Mouse (Mus musculus): ENCODE data around the gene Steap3.

Steap3 gene

GRCm38 (mm10) chr1:120197189-120197588 lies 75.3 kb downstream of the Steap3 start:
- peak; percentile 80 for DNase-seq (ENCODE audit: low spot score)

- no peak for DNase-seq (ENCODE audit: low spot score)
These were observed 75.8 kb downstream of the Steap3 start for GRCm38 (mm10) chr1:120196724-120197123.

DNA sequence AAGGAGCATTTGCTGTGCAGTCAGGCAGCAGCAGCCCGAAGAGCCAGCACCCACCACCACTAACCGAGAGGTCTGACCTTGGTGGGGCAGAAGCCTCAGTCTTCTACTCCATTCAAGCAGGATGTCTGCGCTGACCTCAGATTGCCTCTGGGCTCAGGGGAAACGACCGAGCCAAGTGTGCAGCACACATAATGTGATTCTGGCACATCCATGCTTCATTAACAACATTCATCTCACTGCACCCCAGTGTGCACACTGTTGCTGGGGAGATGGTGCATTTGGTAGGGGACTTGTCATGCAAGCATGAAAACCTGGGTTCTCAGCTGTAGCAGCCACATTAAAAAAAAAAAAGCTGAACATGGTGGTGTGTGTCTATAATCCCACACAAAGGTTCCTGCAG lies 76.6 kb downstream of the Steap3 start:
- DNase-seq (ENCODE audit: low spot score) = no peak

DNA sequence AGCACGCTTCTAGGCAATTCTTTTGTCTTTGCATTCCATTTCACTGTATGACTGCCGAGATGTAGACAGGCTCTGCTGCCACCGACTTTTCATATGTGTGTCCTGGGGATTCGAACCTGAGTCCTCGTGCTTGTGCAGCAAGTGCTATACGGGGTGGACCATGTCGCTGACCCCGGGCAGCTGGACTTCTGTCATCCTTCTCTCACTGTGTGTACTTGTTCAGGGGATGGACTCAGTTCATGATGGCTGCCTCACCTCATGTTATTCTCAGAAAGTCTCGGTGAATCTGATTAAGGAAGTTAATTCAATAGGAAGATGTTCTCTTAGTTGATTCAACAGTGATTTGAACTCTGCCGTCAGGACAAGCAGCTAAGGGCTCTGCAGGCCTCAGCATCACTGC lies 78.9 kb downstream of the Steap3 start:
- DNase-seq (ENCODE audit: low spot score) = no peak

- DNase-seq (ENCODE audit: low spot score) = no peak
These were observed 80.2 kb downstream of the Steap3 start for GRCm38 (mm10) chr1:120192321-120192720.

DNA sequence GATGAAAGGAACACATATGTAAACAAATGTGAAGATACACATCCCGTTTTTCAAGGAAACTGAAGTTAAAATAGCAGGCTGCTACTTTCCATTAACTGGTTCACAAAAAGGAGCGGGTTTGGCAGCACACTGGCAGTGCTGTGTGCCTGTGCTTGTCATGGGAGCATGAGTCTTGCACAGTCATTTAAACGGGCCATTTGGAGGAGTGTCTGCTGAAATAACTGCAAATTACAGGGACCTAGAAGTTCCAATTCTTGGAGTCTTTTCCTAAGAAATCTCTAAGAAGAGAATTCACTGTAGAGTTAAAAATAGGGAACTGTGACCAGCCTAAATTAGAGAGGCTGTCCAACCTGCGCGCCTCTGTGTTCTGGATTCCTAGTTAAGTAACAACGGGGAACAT lies 81.6 kb downstream of the Steap3 start:
- no peak for DNase-seq (ENCODE audit: low spot score)

- no peak for DNase-seq (ENCODE audit: low spot score)
These were observed 82.2 kb downstream of the Steap3 start for GRCm38 (mm10) chr1:120190300-120190699.

- DNase-seq (ENCODE audit: low spot score) = no peak
These were observed 83.3 kb downstream of the Steap3 start for GRCm38 (mm10) chr1:120189206-120189605.

GRCm38 (mm10) chr1:120187059-120187458 lies 85.4 kb downstream of the Steap3 start:
- DNase-seq (ENCODE audit: low spot score) = no peak

DNA sequence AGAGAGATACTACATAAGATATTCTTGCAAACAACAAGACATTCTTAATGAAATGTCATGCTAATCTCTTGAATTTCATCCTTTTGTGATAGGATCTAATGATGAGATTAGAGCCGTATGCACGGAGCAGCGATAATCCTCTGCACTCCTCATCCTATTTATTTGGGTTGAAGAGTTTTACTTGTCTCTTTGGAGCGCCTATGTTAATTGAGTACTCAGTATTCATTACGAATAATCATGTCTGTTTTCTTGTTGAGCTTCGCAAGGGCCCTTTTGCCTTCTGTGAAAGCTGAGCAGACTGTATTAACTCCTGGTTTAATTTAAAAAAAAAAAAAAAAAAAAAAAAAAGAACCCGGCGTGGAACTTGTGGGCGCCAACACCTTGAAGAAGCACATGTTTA lies 85.8 kb downstream of the Steap3 start:
- no peak for DNase-seq (ENCODE audit: low spot score)

- DNase-seq (ENCODE audit: low spot score) = no peak
These were observed 86.3 kb downstream of the Steap3 start for GRCm38 (mm10) chr1:120186204-120186603.

DNA sequence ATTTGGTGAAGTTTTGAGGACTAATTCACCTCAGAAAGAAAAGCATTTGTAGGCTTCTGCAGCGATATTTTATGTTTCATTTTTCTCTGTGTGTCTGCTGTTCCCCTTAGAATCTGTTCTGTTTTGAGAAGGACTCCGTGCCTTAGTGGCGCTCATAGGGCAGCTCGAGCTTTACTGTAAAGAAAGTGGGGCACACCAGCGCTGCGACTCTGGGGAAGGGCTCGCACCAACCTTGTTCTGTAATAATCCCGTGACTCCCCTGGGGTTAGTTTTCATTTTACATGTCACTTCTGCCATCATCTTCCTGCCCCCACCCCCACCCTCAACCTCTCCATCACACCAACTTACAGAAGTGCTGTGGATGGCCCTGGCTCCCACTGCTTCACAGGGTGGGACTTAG lies 95.4 kb downstream of the Steap3 start:
- no peak for DNase-seq (ENCODE audit: low spot score)

DNA sequence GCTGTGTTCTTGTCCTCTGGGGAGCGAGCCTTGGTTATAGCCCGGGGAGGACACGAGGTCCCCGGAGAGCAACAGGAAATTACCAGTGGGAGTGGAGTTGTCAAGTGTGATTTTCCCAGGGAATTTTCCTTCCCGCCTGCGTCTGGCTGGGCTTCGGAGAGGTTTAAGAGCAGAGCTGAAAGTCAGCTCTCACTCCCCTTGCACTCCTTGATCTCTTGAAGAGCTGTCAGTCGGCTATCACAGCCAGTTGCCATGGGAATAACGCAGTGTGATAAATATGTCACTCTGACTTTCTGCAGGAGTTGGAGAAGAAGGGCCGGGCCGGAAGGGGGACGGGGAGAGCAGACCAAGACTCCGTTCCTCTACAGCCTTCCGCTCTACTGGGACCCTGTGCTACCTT lies 96.2 kb downstream of the Steap3 start:
- peak; percentile 34 for DNase-seq (ENCODE audit: low spot score)

DNA sequence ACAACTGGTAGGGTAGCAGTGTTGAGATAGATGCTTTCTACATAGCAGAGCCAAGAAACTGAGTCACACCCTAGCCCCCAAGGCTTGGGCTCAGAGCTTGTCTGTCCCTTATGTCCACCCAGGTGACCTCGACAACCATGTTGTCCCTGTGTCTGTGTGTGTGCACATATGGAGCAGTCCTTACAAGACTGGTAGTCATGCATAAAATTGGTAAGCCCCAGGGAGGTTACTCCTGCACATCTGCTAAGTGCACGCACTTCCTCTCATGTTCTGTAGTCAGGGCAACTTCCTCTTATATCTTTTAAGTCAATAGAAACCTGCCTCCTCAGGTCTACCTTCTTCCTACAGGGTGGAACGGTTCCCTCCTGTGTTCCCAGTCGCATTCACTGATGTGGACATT lies 97.5 kb downstream of the Steap3 start:
- no peak for DNase-seq (ENCODE audit: low spot score)

- DNase-seq (ENCODE audit: low spot score) = peak; percentile 51
These were observed 100.5 kb downstream of the Steap3 start for GRCm38 (mm10) chr1:120171819-120172521.

GRCm38 (mm10) chr1:120170307-120170706 lies 102.2 kb downstream of the Steap3 start:
- no peak for DNase-seq (ENCODE audit: low spot score)

GRCm38 (mm10) chr1:120168674-120169073 lies 103.8 kb downstream of the Steap3 start:
- no peak for DNase-seq (ENCODE audit: low spot score)

DNA sequence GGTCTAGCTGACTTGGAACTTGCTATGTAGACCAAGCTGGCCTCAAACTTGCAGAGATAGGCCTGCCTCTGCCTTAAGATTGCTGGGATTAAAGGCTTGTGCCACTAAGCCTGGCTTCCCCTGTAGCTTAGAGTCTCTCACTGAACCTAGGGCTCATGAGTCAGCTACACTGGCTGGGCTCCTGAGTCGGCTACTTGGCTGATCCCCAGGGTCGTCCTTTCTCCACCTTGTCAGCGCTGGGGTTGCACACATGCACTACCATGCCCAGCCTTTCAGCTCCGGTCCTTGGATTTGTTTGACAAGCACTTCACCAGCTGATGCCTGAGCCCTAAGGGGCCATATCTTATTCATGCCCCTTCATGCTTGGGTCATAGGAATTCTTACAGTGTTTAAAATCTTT lies 104.5 kb downstream of the Steap3 start:
- DNase-seq (ENCODE audit: low spot score) = no peak

DNA sequence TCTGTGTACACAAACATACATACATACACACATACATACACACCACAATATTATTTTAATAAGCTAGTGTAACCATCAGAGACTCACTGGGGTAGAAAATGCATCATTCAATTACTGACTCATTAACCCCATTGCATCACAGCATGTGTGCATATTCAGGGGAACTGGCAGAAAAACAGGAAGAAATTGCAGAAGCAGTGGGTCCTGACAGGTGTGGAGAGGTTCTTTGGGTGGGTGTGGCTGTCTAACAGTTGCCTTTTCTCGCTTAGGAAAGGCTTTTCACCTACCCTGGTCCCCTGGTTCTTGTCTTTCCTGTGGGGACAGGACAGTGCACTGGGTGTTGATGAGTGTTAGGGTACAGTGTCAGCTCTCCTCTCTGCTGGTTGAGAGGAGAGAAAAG lies 109.9 kb downstream of the Steap3 start:
- no peak for DNase-seq (ENCODE audit: low spot score)

- no peak for DNase-seq (ENCODE audit: low spot score)
These were observed 111.0 kb downstream of the Steap3 start for GRCm38 (mm10) chr1:120161502-120161901.

GRCm38 (mm10) chr1:120158474-120159127 lies 113.9 kb downstream of the Steap3 start:
- DNase-seq (ENCODE audit: low spot score) = no peak

GRCm38 (mm10) chr1:120155325-120155724 lies 117.2 kb downstream of the Steap3 start:
- DNase-seq (ENCODE audit: low spot score) = peak; percentile 72

DNA sequence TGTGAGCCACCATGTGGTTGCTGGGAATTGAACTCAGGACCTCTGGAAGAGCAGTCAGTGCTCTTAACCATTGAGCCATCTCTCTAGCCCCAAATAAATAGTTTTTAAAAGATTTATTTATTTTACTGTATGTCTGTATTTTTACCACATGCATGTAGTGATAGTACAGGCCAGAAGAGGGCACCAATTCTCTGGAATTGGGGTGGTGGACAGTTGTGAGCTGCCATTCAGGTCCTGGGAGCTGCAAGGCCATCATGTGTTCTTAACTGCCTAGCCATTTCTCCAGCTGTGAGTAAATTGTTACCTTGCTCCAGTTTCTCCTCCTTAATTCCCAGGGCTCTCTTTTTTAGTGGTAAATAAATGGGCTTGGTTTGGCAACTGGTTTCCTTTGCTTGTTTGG lies 118.3 kb downstream of the Steap3 start:
- DNase-seq (ENCODE audit: low spot score) = peak; percentile 72

DNA sequence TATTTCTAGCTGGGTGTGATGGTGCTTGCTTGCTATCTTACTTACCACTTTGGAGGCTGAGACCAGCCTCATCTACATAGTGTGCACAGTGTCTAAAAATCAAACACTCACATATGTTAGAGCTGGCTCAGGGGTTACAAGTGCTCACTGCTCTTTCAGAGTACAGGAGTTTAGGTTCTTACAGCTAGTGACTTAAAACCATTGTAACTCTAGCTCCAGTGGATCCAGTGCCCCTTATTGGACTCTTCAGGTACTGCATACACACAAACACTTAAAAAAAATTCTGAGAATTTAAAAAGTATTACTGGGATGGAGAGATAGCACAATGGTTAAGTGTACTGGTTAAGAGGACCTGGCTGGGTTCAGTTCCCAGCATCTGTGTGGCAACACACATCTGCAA lies 125.5 kb downstream of the Steap3 start:
- no peak for DNase-seq (ENCODE audit: low spot score)

All from embryo, embryonic 10.5 days (tissue).